In genomic region chr1:134641507-134641906, GRCm38 (mm10) we compare ENCODE assay signal across 12 mouse cellular contexts. TPM values are rescaled to one million over a fixed set of nuclear protein-coding genes. Genes with fewer than 3 reads are reported as not detected.
DNase-seq lines count a peak whose midpoint lies in the region; ATAC-seq lines count a peak whose summit lies in the region.
"Had no signal": no experiment of that assay in that cellular context is flagged by ENCODE, and none has a peak within 500 bp of the region (broad histone marks: within the 10 kb centered on the region; RNA-seq: fewer than 3 reads in every experiment).

No protein-coding gene starts in this region.

- WGBS in limb, embryonic 11.5 days: 31% methylated on average over 3 of the region's 3 CpGs
- 22% methylated on average over 3 of the region's 3 CpGs for WGBS in limb, embryonic 10.5 days

- H3K9me3 ChIP-seq in limb, embryonic 11.5 days (ENCODE audit: control insufficient read depth, low read length): no peaks in the 10 kb centered on the region
- H3K9me3 ChIP-seq in limb, embryonic 10.5 days (replicated peaks): no peaks in the 10 kb centered on the region
- H3K9me3 ChIP-seq: embryonic facial prominence, embryonic 15.5 days; lung, embryonic 15.5 days had no signal

- H3K27ac ChIP-seq in limb, embryonic 11.5 days (replicated peaks; ENCODE audit: low read depth, low read length): no peak overlapping the region
- H3K27ac ChIP-seq in limb, embryonic 10.5 days: no peak overlapping the region
- H3K27ac ChIP-seq: embryonic facial prominence, embryonic 15.5 days; lung, embryonic 15.5 days had no signal

- peaks cover 28% of the 10 kb centered on the region for H3K27me3 ChIP-seq in limb, embryonic 11.5 days (ENCODE audit: control insufficient read depth, insufficient read depth, low read length)
- peaks cover 50% of the 10 kb centered on the region for H3K27me3 ChIP-seq in limb, embryonic 10.5 days (ENCODE audit: low read depth, poor library complexity, severe bottlenecking)
- H3K27me3 ChIP-seq: Patski had no signal

- H3K4me3 ChIP-seq in limb, embryonic 11.5 days (ENCODE audit: low read depth, low read length): no peak overlapping the region
- H3K4me3 ChIP-seq in limb, embryonic 10.5 days: no peak overlapping the region
- H3K4me3 ChIP-seq: embryonic facial prominence, embryonic 15.5 days; lung, embryonic 15.5 days had no signal

- DNase-seq in cerebellum, adult 8-10 months: peak; percentile 40
- DNase-seq in limb, embryonic 11.5 days (ENCODE audit: low spot score): peak; percentile 58
- DNase-seq in limb, embryonic 10.5 days (ENCODE audit: low spot score): no peak
- DNase-seq in MEL-GATA-1-ER (ENCODE audit: extremely low read depth, low read depth): peak; percentile 10
- peak; percentile 18 for DNase-seq in lung, postnatal 14 days
- no peak for DNase-seq in gastrocnemius, adult 18-20 months (ENCODE audit: low spot score)
- no peak for DNase-seq in thymus, postnatal 0 days (ENCODE audit: low spot score)
- DNase-seq: heart, postnatal 10 days had no signal

- H3K4me1 ChIP-seq in limb, embryonic 11.5 days (ENCODE audit: control insufficient read depth, insufficient read depth, low read length): peaks cover 3% of the 10 kb centered on the region
- peaks cover 13% of the 10 kb centered on the region for H3K4me1 ChIP-seq in limb, embryonic 10.5 days

- no peak for ATAC-seq in cerebellum, adult (ENCODE audit: insufficient number of reproducible peaks, low FRiP score, low TSS enrichment)
- ATAC-seq in limb, embryonic 11.5 days (ENCODE audit: insufficient number of reproducible peaks, low FRiP score, low TSS enrichment, low read depth): no peak
- ATAC-seq: Patski had no signal

- no peaks in the 10 kb centered on the region for H3K36me3 ChIP-seq in limb, embryonic 11.5 days (ENCODE audit: control insufficient read depth, insufficient read depth, low read length)
- H3K36me3 ChIP-seq in limb, embryonic 10.5 days: no peaks in the 10 kb centered on the region
- H3K36me3 ChIP-seq: embryonic facial prominence, embryonic 15.5 days; lung, embryonic 15.5 days had no signal

- no peak overlapping the region for H3K9ac ChIP-seq in limb, embryonic 11.5 days (ENCODE audit: low read length)
- H3K9ac ChIP-seq: embryonic facial prominence, embryonic 15.5 days; lung, embryonic 15.5 days had no signal

- H3K4me2 ChIP-seq in limb, embryonic 11.5 days (ENCODE audit: low read depth, severe bottlenecking): no peak overlapping the region
- H3K4me2 ChIP-seq: embryonic facial prominence, embryonic 15.5 days; lung, embryonic 15.5 days had no signal

RNA-seq across cellular contexts. Expression of gene Syt2, which starts 5.0 kb away (rescaled TPM):
- 0.28 and 0.79 TPM in 2 replicates for polyA plus RNA-seq in limb, embryonic 11.5 days (2014; fragmentation: Nextera tagmentation; extraction: Ambion mirVana)
- 0.04 and 0.06 TPM in 2 replicates for polyA plus RNA-seq in limb, embryonic 10.5 days (2016; fragmentation: Nextera tagmentation; extraction: Ambion mirVana)
- total RNA-seq in gastrocnemius, adult 18-20 months (2021): not detected
- polyA plus RNA-seq in thymus, postnatal 0 days (2015; fragmentation: Nextera tagmentation; extraction: Ambion mirVana): 0.03 and 0.14 TPM in 2 replicates

Comparison
In these comparisons a context has a peak if more than half of its experiments do, and no peak if none do; other contexts are left out.
1. DNase-seq: peak in cerebellum, adult 8-10 months (single experiment), limb, embryonic 11.5 days (single experiment), MEL-GATA-1-ER (single experiment) and lung, postnatal 14 days (single experiment); none in limb, embryonic 10.5 days (single experiment), gastrocnemius, adult 18-20 months (single experiment) and thymus, postnatal 0 days (single experiment).